Mouse (Mus musculus) right cerebral cortex, postnatal 10 days (tissue): ENCODE measurements around the gene Setd4.

Experiments used
- DNase-seq, 2 experiments: peaks; one replicate each; pipeline ENCODE4 v3.0.0; 2021; ENCODE audit warnings: low spot score in 2 of 2

The Setd4 gene

DNA sequence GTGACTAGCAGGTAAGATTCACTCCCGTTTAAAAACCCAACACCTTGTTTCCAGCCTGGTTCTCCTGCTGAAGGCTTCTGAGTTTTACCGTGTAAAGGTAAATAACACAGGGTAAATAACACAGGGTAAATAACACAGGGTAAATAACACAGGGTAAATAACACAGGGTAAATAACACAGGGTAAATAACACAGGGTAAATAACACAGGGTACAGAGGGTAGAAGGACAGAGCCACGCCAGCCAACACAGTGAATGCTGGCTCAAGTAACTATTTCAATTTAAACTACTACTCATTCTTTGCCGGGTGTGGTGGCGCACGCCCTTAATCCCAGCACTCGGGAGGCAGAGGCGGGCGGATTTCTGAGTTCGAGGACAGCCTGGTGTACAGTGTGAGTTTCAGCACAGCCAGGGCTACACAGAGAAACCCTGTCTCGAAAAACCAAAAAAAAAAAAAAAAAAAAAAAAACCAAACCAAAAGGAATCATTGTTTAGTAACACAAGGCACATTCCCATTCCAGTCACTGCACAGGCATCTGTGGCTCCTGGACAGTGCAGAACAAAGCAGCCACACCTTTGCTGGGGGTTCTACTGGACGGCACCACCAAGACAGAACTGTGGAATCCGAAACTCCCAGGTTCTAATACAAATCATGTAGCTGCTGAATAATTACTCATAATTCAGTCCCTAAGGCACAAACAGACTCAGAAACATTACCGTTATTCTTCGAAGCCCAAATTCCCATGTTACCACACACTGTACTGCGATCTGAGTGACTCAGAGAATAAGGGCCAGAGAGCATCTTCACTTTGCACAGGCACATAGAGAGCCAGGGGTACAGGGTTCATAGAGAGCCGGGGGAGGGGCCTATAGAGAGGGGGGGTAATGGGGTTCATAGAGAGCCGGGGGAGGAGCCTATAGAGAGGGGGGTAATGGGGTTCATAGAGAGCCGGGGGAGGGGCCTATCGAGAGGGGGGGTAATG lies 12.1 kb downstream of the Setd4 start:
- DNase-seq: no peak

DNA sequence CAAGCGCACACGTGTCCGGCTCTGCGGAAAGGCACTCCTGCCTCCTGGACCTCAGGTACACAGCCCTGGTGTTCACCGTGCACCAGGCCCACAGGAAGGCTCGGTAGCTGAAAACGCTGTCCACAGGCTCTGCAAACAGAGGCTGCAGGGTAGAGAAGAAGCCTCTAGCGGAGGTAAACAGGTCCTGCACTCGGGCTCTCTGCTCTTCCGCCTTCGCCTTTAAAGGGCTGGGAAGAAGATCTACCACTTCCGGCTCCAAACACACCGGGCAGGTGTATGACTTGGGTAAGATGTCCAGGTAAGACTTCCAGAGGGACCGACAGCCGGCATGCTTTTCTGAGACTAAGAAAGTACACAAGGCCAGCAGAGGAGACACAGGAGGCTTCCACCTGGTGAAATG lies 12.9 kb downstream of the Setd4 start:
- DNase-seq: no peak

DNA sequence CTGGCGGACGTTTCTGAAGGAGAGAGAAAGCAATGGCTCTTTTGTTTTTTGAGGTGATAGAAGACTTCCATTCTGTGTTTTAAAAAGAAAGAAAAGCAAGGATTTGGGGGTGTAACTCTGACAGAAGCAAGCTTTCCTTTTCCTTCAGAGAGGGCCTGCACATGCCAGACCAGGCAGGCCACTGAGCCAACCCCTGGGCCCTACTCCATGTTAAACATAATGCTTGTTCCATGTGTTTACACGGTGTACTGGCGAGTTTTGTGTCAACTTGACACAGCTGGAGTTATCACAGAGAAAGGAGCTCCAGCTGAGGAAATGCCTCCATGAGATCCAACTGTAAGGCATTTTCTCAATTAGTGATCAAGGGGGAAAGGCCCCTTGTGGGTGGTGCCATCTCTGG lies 15.6 kb downstream of the Setd4 start:
- DNase-seq: no peak

DNA sequence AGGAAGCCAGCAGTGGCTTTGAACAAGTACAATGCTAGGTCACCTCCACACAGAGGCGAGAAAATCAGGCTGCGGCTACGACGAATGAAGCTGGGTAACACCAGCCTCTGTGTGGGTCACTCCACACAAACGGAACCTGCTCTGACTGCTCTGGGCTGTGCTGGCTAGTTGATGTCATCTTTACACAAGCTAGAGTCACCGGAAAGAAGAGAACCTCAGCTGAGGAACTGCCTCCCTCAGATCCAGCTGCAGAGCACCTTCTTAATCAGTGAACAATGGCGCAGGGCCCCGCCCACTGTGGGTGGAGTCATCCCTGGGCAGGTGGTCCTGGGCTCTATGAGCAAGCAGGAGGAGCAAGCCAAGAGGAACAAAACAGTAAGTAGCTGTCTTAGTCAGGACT lies 17.5 kb downstream of the Setd4 start:
- no peak for DNase-seq

DNA sequence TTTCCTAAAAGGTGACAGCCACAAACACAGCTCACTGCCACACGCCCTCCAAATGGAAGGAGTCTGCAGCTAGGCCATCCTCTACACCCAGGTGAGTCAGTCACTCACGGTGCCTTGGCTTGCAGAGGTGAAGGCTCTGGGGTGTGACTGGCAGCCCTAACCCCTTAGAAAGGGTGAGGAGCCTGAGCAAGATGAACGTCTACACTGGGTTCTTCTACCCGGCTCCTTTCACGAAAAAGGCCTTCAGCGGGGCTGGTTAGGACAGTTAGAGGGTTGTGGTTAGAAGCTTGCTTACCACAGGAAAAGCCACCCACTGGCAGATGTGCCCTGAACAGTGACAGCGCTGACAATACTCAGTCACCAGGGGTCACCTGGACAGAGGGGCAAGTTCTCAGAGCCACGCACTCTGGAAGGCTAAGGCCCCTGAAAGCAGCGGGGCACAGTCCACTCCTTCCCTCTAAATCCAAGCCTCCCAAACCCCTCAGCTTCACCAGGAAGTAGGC lies 18.1 kb downstream of the Setd4 start:
- no peak for DNase-seq

DNA sequence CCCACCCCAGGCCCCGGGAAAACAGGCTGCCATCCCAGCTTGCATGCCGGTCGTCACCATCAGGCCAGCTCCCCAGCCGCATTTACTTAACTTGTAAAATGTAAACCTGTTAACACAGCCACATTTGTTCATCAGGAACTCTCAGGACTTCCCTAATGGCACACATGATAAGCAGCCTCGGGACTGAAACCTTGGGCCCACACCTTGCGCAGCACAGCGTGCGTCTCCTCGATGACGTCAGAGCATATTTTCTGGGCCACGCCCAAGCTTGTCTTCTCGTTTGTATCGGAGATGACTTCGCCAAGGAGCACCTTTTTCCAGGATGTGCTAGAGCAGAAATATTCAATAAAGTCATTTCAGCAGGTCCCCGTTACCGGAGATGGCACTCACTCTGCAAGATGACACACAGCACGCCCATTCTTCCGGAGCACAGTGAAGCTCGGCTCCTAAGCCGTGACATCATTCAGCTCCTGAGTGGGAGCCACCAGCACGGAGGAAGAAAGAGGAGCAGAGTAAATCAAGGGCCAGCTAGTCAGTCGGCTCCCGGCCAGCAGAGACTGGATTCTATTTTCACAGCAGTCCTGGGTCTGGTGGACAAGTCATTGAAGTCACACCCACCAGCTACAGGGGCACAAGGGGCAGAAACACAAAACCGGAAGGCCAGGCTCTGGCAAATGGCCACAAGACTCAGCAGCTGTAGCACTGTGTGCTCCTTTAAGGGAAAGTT lies 18.7 kb downstream of the Setd4 start:
- no peak for DNase-seq

DNA sequence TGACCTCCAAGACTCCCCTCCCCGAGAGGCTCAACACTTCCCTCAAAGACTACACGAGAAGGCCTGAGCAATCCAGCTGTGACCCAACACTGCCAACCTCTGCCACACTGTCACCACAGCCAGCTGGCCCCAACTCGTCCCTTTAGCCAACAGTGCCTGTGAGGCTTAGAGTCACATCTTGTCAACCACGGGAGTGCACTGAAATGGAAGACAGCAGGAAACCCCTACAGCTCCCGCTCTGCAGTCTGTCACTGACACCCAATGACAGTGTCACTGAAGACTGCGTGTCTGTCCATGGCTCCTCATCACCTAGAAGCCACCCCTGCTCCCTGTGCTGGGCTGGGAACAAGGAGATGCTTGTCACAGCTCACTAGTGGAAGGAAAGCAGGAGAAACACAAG lies 22.7 kb downstream of the Setd4 start:
- no peak for DNase-seq

DNA sequence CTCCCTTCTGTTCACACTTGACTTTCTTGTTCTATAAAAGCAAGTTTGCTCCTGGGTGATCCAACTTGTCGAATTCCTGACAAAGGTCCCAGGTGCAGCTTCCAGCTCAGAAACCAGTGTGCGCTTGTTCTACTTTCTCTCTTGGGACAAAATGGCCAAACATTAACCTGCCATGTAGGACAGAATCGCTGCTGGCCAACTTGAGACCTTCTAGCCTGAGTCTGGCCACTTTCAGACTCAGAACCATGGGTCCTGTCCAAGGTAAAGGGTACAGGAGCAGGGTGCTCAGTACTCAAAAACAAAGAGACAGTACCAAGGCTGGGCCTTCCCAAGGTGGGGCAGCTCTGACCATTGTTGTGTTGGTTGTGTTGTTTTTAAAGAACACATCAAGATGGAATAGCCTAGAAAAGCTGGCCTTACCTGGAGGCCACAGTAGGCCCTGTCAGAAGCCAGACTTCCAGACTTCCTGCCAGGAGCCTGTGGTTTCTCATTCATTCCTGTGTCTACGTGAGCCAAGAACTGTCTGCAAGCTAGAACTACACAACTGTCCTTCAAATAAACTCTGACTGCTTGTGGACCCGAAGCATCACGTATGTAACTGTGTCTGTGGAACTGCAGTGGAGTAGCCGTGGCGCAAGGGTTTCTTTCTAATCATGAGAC lies 25.4 kb downstream of the Setd4 start:
- DNase-seq: no peak

DNA sequence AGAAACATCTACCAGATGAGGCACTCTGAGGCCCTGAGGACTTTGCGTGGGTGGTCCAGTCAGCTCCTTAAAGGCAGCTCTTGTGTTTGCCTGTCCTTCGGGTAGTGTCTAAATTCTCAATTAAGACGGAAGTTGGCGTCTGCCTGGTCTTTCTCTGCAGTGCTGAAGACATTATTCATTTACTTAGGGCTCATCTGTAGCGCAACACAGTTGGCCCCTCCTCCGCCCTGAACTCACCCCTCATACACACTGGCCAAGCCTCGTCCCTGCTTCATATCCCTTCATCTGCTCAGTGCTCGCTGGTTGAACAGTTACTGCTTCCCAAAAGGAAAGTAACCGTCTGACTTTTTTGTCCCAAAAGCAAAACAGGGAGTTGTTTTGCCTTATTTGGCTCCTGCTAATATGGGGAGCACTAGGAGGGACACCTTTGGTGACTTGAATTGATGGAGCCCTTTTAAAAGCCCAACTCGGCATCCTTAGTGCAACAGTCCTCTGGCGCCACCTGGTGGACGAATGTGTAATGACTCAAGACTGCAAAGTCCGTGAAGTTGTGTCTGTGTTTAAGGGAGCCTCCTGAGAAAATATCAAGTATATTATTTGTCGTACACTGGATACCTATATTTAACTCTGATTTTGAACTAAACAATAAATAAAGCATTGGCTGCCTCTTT lies 27.3 kb downstream of the Setd4 start:
- DNase-seq: peak; percentile 81 to 90

DNA sequence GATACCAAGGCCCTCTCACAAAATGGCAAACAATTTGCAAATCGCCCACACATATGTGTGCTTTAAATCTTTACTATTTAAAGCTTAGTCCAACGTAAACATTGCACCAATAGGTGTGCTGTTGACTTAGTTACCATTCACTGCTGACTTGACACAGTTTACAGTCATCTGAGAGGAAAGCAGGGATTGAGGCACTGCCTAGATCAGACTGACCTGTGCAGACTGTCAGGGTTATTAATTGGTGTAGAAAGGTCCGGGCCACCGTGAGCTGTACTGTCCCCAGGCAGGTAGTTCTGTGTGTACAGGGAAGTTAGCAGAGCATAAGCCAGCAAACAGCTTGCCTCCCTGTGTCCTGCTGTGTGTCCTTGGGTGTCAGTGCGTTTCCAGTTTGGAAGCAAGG lies 28.3 kb downstream of the Setd4 start:
- no peak for DNase-seq

DNA sequence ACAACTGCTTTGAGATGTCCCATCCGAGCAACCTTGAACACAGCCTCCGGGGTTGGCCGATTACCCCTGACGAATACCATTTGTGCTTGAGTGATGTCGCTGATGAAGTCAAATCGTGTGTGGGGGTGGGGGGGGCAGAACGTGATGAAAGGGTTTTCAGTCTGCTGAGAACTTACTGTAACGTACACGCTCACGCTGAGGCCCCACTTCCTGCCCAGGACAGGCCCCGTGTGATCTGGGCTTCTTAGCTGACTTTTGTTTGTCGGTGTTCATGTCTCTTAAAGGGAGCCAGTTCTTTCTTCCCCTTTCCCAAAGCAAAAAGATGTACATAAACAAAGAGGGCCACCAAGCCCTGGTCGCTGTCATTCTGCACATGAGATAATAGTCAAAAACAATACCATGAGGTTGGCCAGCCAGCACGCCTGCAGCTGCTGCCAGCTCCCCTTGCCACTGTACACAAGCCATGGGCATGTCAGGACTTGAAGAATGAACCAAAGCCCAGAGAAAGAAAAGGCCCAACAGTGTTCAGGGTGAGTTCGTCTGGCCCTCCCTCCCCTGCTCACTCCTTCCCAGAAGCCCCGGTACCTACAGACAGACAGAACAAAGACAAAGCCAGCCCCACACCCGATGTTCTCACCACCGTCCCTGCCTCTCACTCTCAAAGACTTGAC lies 29.2 kb downstream of the Setd4 start:
- DNase-seq: no peak

DNA sequence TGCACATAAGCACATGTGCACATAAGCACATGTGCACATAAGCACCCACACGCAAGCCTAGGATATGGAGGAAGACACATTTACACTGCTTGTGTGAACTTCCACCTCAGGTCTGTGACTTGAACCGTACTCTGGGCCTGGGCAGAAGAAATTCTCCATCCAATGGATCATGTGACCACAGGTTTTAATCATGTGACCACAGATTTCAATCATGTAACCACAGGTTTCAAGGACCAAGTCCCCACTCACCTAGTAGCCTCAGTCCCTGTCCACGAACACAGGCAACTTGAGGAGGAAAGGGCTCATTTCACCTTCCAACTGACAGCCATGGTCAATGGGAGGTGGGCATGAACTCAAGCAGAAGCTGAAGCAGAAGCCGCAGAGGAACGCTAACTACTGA lies 30.4 kb downstream of the Setd4 start:
- no peak for DNase-seq

DNA sequence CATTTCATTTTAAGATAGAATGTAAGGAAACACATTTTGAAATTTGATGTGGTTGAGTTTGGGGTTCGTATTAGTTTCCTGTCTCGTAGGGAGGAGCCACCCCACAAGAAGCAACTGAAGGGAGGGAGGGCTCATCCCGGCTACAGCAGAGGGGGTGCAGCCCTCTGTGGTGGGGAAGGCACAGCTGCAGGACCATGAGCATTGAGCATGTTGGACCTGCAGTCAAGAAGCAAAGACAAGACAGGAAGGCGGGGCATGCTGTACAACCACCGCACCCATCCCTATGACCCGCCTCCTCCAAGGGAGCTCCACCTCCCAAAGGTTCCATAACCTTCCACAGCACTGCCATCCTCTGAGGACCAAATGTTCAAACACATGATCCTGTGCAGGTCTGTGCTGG lies 31.5 kb downstream of the Setd4 start:
- DNase-seq: no peak

DNA sequence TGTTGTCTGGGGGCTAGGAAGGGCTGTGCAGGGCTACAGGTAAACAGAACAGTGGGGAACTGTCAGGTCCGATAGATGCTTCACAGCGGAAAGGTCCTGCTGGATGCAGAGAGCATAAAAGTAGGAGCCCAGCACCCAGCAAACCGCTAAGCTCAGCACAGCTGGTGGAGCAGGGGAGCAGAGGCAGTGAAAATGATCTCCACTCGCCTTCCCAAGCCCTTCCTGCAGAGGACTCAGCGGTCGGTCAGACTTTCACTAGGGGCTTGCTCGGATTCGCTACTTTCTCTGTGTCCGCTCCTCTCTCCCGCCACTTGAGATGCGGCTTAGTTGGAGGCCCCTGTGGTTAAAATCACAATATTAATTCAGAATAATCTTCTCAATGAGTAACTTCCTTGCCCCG lies 45.4 kb downstream of the Setd4 start:
- DNase-seq: no peak

DNA sequence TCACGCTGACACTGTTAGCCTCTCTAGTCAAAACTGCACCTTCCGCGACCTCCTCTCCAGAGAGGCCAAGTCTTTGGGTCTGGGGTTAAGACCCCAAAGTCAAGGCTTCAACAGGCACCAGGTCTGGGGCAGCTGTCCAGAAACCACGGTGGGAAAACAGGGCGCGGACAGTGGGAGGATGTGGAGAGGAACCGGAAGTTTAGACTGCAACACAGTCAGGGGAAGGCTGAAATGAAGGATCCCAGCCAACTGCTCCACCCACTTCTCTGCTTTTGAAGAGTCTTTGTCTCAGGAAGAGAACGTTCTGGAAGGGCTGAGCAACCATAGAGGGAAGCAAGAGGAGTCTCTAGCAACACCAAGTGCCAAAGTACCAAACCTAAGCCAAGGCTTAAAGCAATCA lies 46.2 kb downstream of the Setd4 start:
- DNase-seq: no peak

DNA sequence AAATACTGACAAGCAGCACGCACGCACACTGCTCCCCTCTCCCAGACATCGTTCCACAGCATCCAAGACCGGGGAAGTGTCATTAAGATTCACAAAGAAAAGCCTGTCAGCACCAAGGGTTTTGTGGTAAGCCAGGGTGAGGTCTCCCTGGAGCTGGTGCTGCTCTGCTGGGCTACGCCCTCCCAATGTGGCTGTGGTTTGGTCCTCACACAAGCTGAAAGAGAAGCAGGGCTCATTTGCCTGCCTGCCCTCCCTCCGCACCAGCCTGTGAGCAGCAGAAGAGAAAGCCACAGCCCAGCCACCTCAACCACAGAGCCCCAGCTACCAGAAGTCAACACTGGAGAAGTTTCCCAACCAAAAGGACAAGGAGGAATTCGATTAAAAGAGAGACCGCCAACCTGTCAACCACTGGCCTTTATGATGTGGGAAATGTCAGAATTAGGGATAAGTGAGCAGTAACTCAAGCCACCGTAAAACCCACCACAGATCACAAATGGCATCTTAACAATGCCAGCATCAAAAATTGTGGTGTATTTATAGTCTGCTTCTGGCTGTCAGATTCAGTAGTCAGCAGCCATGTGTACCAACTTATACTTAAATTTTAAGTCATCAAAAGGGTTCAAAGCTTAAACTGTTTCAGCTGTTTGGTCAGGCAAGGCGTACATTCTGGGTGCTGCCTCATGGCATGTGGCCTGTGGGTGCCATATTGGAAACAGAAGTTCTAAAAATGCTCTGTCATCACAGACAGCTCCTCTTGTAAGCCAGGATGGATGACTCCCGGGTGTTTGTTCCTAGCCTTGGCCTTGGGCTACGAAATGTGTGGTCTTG lies 51.0 kb downstream of the Setd4 start:
- no peak for DNase-seq

DNA sequence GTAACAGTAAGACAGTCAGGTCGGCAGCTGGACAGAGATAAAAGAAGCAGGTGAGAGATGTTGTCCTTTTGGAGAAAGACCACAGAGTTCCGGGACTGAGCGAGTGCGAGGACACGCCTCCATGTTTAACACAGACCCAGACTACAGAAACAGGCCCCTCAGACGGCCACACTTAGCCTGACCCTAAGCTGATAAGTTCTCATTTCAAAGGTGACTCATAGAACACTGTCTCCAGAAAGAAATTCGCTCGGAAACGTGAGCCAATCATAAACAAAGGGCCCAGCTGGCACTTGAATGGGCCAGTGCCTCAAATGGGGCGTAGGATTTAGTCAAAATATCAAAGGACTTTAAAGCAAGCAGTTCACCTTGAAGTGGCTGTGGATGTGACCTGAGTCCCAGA lies 54.6 kb downstream of the Setd4 start:
- DNase-seq: no peak

DNA sequence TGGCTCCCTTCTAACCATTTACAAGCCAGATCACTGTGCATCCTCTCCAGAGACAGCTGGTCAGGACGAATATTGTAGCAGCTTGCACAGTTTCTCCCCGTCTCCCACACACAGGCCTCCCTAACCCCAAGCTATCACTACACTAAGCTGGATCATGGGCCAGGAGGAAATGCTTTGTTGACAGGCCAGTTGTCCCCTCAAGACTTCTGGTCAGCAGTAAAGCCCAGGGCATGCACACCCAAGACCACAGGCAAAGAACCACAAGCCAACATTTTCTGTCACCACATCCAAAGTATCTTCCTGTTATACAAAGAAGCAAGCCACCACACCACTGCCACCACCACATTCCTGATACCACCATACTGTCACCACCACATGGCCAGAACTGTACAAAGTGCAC lies 55.8 kb downstream of the Setd4 start:
- no peak for DNase-seq

DNA sequence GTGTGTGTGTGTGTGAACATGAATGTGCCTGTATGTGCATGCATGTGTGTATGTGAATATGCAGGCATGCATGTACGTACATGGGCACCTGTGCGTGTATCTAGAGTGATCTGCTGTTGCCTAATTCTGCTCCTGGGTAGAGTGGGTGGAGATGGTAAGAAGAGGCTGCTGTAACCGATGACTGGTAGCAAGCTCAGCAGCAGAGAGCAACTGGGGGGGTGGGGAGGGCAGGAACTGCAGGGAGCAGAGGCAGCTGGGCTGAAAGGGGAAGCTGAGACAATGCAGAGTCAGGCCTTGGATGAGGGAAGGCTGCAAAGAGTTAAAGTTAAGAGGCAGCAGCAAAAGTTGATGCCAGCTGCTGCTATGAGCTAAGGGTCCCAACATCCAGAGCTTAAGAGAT lies 56.7 kb downstream of the Setd4 start:
- no peak for DNase-seq

DNA sequence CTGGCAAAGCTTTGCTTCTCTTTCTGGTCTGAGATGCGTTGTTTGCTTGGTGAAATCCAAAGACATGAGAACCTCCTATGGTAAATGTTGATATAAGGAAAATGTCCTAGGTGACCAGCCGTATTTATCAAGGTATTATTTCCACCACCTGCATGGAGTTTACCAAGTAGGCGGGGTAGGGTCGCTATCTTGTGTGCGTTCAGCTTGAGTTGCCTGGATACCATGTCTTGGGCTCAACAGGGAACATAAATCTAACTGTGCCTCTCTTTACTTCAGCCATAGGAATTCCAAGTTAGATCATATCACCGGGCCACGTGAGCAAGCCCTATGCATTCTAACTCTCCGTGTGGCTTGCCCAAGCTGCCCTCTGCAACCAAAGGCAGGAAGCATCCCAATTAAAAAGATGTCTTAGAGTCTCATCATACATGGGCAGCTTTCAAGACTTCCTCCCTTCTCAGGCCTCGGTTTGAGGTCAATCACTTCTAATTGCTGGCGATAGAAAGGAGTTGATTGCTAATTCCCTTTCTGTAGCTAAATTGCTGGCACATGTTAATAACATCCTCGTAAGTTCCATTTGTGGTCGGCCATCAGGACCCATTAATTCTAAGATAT lies 57.4 kb downstream of the Setd4 start:
- DNase-seq: no peak
